Mouse (Mus musculus) cerebellum, adult 2 months (tissue): Measurements from ENCODE around the gene Runx2.

Experiments
- CTCF ChIP-seq: fragments of 200-500 bp; IDR thresholded peaks from 2 replicates; pipeline ENCODE4 v1.5.1; 2011; ENCODE audit warnings: low read depth, mild to moderate bottlenecking, control low read depth, low read length, moderate library complexity, borderline replicate concordance; ENCODE audit not compliant: insufficient read depth
- POLR2A ChIP-seq: fragments of 200-500 bp; IDR thresholded peaks from 2 replicates; pipeline ENCODE4 v1.6.1; 2011; ENCODE audit warnings: low read length, control low read depth, borderline replicate concordance; ENCODE audit not compliant: insufficient read depth

DNA sequence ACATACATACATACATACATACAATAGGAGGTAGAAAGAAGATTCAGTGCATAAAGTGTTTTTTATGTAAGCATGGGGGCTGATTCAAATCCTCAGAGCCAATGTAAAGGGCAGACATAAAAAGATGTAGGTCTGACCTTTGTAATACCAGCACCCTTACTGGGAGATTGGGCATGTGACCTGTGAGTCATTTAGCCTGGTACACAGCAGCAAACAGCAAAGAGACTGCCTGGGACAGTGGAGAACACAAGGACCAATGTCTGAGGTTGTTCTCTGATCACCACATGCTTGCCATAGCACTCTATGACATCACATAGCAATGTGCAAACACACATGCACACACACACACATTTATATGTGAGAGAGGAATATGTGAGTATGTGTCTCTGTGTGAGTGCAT is 86.9 kb downstream of the Runx2 start:
- TF ChIP-seq CTCF (no peak), POLR2A (no peak)
